Mouse (Mus musculus) frontal cortex, postnatal 14 days (tissue): ENCODE data around the gene 4931440F15Rik.

Source experiments
- DNase-seq, 2 experiments: peaks; one replicate each; pipeline ENCODE4 v3.0.0; 2022; ENCODE audit warnings: low spot score in 2 of 2

The 4931440F15Rik gene

DNA sequence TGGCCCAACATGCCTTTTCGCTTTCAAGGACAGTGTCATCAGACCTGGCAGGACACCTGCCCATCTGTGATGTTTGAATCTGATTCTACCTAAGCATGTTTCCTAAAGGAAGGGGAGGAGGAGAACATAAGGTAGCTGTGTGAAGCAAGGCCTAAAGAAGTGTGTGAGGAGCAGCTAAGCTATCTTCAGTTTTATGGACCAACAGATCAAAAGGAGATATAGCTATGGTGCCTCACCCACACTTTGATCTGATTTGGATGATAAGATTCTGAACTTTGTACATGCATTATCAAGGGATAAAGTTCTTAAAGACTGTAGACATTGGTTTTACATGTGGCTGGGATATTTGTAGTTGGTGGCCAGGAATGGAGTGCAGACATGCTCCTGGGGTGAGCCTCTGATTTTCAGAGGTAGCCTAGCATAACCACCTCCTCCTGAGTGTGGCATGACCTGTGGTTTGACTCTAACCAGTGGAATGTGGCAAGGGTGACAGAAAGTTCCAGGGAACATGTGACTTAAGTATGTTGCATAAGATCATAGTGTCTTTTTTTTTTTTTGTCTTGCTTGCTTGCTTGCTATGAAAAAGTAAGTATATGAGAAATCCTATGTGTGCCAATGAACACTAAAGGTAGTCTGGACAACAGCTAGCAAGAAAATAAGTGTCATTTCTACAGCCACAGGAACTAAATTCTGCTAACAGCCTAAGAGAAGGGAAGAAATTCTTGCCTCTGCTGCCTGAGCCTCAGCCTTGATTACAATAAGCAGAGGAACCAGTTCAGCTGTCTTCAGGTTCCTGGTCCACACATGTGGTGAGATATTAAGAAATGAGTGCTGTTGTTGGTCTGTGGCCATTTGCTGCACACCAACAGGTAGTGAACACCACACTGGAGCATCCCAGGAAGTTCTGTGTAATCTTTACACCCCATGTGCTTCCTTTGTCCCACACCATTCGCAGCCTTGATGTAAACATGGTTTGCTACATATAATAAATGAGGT, 23.7 kb downstream of the 4931440F15Rik start:
- DNase-seq, result no peak

- no peak for DNase-seq
These were observed 25.6 kb downstream of the 4931440F15Rik start for GRCm38 (mm10) chr11:29799839-29800238.

- DNase-seq, result peak in 1 of 2 experiments; percentile 29
These were observed 30.4 kb downstream of the 4931440F15Rik start for GRCm38 (mm10) chr11:29795106-29795505.

DNA sequence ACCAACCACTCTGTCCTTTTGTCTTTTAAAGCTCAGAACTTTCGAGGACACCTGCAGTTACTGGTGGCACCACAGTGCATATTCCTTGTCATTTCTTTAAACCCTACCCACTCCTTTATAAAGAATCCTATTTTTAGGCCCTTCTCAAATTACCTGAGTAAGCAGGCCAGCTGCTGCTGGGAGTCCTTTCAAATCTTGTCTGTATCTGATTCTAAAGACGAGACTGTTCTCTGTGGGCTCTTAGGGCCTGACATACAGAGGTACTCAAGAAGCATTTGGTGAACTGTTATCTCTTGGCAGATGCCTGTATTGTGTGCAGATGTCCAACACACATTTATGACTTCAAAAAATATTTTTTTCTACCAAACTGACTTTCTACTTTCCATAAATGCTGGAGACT, 31.0 kb downstream of the 4931440F15Rik start:
- no peak for DNase-seq

GRCm38 (mm10) chr11:29790796-29791195, 34.7 kb downstream of the 4931440F15Rik start:
- no peak for DNase-seq

DNA sequence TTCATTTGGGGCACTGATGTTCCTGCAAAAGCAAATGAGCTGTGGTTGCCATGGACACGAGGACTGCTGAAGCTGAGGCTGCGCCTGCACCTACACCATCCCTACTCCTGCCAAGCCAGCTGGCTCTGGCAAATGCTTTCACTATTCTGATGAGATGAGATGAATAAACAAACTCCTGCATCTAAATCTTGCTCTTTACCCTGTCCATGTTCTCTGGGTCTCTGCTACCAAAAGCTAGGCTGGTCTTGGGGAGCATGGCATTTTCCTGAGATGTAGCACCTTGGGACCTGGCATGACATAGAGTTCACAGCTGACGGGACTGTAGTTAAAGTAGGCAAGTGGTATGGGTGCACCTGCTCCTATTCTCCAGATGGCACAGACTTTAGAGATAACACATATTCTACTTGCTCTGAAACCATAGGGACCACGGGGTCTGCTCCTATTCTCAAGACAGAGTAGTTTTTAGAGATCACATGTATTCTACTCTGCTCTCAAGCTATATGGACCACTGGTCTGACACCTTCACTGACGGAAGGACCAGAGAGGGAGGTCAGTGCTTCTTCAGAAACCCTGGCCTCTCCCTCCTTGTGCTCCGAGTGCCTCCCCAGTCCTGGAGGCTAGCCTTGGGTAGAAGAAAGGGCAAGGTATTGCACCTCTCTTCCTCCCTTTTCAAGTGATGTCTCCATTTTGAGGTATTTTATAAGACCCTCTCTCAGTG, 36.4 kb downstream of the 4931440F15Rik start:
- DNase-seq, result peak; percentile 71 to 80

DNA sequence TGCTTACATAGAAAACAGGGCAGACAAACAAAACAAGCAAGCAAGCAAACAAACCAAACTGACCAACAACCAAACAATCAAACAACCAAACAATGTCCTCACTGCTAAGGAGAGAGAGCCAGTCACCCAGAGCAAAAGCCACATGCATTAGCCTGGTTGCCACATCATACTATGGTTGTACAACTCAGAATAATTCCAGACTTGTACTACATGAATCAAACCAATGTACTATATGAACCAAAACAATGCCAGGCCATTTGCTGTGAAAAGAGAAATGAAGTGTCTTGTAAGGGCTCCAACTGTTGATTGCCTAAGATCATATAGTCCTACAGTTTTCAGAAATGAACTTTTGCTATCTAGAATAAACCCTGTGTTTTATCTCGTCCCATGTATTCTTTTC, 37.0 kb downstream of the 4931440F15Rik start:
- DNase-seq, result no peak

DNA sequence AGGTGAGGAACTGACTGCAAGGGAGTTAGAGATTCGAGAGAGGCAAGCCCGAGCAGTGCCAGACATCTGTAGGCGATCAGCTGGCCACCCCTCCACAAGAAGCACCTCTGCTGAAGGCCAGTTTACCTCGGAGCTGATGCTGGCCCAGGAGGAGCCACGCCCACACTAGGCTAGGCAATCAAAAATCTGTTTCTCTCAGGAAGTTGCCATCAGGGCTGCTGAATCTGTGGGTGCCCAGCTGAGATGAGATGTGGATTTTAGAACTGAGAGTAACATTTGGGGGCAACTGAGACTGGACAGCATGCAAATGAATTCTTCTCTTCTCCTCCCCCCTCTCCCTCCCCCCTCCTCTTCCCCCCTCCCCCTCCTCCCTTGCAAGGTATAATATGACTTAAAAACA, 38.0 kb downstream of the 4931440F15Rik start:
- DNase-seq, result no peak

DNA sequence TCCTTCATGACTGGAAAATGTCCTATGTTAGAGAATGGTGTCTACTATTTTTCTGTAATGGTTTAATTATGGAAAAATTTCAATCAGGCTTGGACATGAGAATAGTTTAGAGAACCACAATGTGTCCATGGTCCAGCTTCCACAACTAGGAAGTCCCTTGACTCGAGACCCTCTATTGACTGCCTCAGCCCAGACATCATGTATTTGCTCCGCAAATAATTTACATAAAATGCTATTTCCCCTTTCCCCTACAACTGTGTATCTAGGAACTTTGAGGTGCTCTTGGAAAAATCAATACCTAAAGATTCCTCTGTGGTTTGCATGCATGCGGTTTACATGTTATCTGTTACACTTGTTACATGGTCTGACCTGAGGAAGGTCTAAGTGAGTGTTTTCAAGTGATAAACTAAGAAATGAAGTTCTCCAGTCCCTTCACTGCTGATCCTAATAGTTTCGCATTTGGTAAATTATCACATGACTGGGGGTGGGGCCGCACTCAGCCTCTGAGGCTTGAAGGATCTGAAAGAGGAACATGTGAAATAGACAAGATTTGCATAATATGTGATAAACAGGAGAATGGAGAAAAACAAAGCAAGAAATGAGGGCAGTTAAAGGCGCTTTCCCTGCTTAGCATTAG, 38.8 kb downstream of the 4931440F15Rik start:
- DNase-seq, result no peak

GRCm38 (mm10) chr11:29779409-29780026, 46.0 kb downstream of the 4931440F15Rik start:
- DNase-seq, result no peak

GRCm38 (mm10) chr11:29778936-29779335, 46.5 kb downstream of the 4931440F15Rik start:
- no peak for DNase-seq

DNA sequence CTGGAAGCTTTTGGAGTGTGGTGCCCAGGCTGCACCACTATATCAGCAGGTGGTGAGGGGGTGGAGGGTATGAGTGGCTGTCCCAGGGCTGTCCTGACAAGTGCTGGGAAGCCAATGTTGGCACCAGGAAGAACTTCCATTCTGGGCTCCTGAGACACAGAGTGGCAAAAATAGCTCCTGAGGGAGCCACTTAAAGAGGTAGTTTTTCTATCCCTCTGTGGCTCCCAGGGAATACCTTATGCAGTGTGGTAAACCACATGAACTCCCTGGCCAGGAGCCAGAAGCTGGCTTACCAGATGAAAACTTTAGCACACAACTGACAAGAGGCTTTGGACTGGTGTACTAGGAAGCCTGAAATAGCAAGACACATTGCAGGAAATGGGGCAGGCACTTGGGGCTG, 47.5 kb downstream of the 4931440F15Rik start:
- peak; percentile 54 to 69 for DNase-seq

- DNase-seq, result no peak
These were observed 50.7 kb downstream of the 4931440F15Rik start for GRCm38 (mm10) chr11:29774760-29775159.

DNA sequence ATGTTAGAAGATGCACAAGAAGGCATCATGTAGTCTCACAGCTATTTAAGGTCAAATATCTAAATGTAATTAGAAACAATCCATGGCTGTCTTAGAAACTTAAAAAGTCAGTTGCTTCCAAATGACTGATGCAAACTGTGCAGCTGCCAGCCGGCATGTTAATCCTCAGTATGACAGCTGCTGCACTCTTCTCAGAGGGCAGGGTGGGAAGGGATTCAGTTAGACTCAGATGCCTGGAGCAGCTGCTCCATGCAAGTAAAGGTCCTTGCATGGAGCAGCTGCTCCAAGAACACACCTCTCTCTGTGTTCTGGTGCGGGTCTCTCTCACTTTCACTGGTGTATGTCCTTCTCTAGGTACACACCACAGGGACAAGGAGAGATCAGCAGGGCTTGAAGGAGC, 51.2 kb downstream of the 4931440F15Rik start:
- DNase-seq, result no peak
